Mouse (Mus musculus) right cerebral cortex, postnatal 4 days (tissue): Measurements from ENCODE around the gene Dnah14.

Experiments
- DNase-seq: peaks from one replicate; pipeline ENCODE4 v3.0.0-alpha.2; 2022

Gene Dnah14

DNA sequence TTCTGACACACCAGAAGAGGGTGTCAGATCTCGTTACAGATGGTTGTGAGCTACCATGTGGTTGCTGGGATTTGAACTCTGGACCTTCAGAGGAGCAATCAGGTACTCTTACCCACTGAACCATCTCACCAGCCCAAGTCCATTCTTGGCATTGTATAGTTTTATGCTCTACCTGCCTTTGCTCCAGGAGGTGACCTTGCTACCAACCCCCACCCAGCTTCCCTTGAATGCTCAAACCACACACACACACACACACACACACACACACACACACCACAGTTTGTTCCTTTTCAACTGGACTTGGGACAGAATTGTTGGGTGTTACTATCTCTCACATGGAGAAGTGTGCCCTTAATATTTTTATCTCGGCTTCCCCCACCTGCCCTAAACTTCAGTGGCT lies 280.0 kb downstream of the Dnah14 start:
- no peak for DNase-seq

DNA sequence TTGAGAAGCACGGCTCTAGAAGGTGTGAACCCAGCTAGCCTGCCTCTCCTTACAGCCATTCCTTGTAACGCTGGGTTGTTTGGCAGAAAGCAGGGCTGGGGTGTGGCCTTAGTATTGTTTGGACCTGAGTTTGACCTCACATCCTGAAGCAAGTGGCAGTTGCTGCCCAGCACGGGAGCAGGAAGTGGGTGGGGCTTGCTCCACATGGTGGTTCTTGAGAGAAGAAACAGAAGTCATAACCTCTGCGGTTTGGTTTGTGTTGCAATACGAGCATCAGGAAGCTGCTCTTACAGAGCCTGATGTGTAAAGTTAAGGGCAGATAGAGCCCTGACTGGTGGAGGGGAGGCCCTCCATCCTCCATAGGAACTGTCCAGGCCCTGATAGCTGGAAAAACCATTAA lies 284.3 kb downstream of the Dnah14 start:
- DNase-seq: no peak

GRCm38 (mm10) chr1:181861181-181861902 lies 285.0 kb downstream of the Dnah14 start:
- no peak for DNase-seq

- DNase-seq: no peak
These were observed 286.5 kb downstream of the Dnah14 start for GRCm38 (mm10) chr1:181862676-181863374.

- no peak for DNase-seq
These were observed 287.1 kb downstream of the Dnah14 start for GRCm38 (mm10) chr1:181863431-181863830.
